Mouse (Mus musculus): ENCODE data around the gene Ints3.

- TF ChIP-seq CTCF (IDR thresholded peaks at IDR 0.05; ENCODE audit: extremely low read depth, insufficient read depth, low read length): no peak
- no peak for TF ChIP-seq POLR2A (IDR thresholded peaks at IDR 0.05; ENCODE audit: extremely low read depth, insufficient read depth, low read length)
These were observed 31.8 kb upstream of the Ints3 start for GRCm38 (mm10) chr3:90465081-90465685.
